Mouse (Mus musculus): ENCODE measurements around the gene Cd59b.
A peak's percentile ranks its signal among the peaks of the same experiment; 100 is the strongest.
"Not testable (repeated sequence)": the region's sequence is repeated elsewhere in the genome, so short reads cannot be mapped to it uniquely, and the experiment has no call there.

Gene Cd59b

DNA sequence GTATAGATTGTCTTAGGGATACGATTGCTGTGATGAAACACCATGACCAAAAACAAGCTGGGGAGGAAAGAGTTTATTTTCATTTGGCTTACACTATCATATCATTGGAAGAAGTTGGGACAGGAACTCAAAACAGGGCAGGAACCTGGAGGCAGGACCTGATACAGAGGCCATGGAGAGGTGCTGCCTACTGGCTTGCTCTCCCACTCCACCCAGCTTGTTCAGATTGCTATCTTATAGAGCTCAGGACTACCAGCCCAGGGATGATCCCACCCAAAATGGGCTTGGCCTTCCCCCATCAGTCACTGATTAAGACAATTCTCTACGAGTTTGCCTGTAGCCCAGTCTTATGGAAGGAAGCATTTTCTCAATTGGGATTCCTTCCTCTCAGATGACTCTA, 5.5 kb upstream of the Cd59b start:
- DNase-seq (ENCODE audit: low spot score in 2 of 2): no peak

DNA sequence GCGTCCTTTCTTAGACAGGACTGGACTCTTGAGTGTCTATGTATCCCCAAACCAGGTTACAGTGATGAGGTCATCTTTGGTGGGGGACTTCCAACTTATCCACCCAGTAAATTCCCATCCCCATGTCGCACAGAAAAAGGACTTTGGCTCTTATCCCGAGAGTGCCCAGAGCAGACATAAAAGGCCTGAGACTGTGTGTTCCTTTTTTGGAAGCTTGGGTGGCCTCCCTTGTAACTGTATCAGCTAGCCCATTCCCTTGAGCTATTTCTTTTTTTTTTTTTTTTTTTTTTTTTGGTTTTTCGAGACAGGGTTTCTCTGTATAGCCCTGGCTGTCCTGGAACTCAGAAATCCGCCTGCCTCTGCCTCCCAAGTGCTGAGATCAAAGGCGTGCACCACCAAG, 4.1 kb upstream of the Cd59b start, which contains the start of gene Gm10912:
Gm10912 (plus strand) TSS at position 301 of the 400 bp plus-strand sequence.
- not testable (repeated sequence) for DNase-seq (ENCODE audit: low spot score in 2 of 2)

DNA sequence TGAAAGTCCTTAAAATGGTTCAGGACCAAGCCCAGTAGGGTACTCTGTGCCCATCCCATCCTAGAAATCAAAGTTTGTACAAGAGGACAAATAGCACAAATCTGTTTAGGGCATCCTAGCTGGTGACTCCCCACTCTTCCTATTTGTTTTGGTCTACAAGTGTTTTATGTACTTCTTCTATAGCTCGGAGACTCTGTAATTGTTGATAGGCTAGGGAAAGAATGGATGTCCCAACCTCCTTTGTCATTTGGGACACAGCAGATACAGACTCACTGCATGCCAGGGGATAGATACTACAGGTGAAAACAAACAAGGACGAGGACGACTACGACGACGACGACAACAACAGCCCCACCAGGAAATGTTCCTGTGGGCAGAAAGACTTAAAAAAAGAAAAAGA, 1.2 kb upstream of the Cd59b start, which contains the start of gene Gm10799:
Gm10799 (minus strand) TSS at position 101 of the 400 bp plus-strand sequence.
- not testable (repeated sequence) for DNase-seq (ENCODE audit: low spot score in 2 of 2)

DNA sequence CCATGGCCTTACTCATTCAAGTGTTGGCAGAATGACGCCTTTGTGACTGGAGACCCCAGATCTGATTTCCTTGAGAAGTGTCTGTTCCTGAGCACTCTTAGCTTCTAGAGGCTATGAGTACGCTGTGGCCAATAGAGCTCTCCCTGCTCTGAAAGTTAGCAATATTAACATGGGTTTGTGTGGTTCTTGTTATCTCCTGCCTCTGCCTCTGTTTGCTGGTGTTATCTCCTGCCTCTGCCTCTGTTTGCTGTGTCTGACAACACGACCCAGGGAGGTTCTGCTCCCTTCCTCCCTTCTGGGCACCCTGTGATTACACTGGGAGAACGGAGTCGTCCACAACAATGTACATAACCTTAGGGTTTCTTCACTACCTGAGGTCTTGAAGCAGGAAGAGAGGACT, 8.6 kb downstream of the Cd59b start:
- not testable (repeated sequence) for DNase-seq (ENCODE audit: low spot score in 2 of 2)

DNA sequence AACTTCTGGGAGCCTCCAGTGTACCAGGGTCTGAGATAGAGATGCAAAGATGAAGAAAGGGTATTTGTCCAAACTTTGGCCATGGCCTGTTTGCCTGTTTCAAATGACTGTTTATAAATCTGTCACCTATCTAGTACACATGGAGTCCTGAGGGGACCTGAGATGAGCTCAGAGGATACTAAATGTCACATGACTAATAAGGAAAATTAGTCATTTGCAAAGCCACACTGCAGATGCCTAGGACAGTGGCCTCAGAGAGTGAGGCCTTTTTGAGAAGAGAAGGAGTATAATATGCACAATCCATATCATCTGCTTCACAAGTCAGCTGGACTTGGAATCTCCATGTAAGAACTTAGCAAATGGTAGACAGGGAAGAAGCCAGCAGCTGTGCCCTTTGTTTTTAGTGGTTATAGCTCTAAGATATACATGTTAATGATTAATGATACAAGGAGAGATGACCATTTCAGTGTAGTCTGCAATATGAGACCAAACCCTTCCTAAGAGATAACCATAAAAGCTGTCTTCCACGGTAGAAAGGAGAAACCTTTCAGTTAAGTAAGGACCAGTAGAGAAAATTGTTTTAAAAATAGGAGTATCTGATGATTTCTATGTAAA, 11.9 kb downstream of the Cd59b start:
- not testable (repeated sequence) for DNase-seq (ENCODE audit: low spot score in 2 of 2)

DNA sequence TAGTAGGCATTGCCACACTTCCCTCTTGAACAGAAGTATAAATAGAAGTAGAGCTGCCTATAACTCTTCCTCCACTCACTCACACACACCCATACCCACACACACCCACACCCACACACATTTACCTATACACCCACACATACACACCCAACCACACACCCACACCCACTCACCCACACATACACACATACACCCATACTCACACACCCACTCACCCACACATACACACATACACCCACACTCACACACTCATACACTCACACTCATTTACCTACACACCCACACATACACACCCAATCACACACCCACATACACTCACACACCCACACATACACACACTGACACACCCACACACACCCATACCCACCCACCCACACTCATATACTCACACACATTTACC, 12.8 kb downstream of the Cd59b start:
- no peak for DNase-seq (ENCODE audit: low spot score in 2 of 2)

DNA sequence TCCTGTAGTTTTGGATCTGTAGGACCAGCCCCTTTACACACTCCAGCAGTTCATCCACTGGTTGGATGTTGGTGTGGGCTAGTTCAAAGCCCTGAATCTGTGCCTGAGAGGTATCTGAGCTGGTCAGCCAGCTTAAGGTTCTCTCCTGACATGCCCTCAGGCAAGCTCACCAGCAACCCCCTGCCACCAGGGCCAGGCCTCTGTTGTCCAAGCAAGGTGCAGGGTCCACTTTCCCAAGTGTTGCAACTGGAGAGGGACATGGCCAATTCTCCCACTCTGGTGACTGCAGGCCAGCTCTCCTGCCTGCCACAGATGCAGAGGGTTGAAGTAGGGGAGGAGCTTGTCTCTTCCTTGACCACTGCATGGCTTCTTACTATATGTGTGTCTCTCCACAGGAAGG, 14.4 kb downstream of the Cd59b start:
- not testable (repeated sequence) for DNase-seq (ENCODE audit: low spot score in 2 of 2)

DNA sequence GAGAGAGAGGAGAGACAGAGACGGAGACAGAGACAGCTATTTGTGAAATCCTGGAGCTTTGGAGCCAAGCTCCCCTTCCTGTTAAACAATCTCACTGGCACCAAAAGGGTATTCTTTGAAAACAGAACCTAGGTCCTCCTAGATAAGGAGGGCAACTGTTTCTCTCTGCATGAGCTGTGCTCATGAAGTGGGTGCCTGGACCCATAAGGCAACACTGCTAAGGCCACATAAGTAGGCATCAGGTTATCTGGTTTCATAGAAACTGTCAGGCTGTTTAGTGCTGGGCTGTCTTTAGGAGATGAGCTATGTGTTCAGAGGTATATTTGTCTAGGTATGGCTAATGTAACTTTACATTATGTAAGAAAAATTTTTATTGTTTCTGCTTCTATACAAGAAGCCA, 17.9 kb downstream of the Cd59b start:
- not testable (repeated sequence) for DNase-seq (ENCODE audit: low spot score in 2 of 2)

DNA sequence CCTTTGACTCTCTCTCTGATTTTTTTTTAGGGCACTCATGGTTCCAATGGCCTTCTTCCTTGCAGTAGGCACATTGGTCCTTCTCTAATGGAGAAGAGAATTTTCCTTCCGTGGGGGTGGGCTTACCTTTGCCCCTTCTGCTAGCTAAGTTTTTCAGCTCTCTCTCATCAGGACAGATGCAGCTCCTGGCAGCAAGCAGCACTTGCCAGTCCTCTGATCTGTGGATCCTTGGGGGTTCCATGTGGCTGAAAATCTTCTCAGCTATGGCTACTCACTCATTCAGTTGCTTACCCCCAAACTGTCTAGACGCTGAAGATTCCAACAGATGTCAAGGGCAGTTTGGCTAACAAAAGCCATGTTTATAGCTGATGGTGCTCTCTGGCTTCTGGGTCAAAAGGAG, 23.7 kb downstream of the Cd59b start:
- DNase-seq (ENCODE audit: low spot score in 2 of 2): no peak

DNA sequence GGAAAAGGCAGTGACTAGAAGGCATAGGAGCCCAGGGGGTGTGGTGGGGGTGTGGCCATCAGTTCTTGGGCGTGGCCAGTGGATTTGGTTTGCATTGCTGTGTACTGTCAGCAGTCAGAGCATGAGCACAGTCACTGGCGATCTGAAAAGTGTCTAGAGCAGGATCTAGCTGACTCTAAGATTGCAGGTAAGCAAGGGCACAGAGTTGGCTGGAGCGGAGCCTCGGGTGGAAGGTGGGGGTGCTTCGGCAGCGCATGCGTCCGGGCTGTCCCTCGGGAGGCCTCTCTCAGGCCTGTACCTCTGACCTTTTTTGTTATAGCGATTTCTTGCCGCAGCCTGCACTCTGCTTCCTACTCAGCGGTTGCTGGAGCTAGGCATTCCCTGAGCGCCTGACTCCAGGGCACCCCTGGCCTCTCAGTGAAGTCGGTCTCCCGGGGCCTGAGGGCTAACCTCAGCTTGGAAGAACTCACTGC, 26.1 kb downstream of the Cd59b start, which contains the start of gene Cd59a:
Cd59a (plus strand) TSS at position 61 of the 473 bp plus-strand sequence.
- DNase-seq (ENCODE audit: low spot score in 2 of 2): peak; percentile 18 to 35

DNA sequence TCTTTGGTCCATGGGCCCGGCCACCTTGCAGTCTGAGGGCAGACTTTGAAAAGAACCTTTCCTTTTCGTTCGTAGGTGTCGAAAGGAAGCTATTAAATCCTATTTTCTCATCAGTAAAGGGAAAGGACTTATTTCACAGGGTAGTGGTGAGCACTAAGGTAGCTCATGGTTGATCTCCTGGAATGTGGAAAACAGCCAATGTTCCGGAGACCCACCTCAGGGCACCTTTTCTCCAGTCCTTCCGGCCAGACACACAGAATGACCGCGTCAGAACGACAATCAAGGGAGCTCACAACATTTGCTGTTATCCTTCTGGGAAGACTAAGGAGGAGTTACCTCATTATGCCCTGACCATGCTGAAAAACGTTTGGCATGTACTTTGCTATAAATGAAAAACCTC, 26.6 kb downstream of the Cd59b start:
- DNase-seq (ENCODE audit: low spot score in 2 of 2): no peak

DNA sequence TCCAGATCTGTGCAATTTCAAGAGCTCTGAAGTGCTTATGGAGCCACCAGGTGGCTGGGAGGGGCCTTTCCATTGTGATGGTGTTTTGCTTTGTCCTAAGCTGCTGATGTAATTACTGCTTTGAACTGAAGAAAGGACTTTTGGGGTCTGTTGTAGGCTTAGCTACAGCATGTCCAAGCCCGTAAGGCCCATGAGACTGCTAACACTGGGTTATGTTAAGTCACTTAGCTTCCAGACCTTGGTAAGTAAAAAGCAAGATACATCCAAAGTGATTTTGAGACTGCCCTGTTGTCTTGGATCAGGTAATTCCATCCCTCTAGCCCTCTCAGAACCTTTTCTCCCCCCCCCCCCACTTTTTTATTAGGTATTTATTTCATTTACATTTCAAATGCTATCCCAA, 27.1 kb downstream of the Cd59b start:
- not testable (repeated sequence) for DNase-seq (ENCODE audit: low spot score in 2 of 2)

DNA sequence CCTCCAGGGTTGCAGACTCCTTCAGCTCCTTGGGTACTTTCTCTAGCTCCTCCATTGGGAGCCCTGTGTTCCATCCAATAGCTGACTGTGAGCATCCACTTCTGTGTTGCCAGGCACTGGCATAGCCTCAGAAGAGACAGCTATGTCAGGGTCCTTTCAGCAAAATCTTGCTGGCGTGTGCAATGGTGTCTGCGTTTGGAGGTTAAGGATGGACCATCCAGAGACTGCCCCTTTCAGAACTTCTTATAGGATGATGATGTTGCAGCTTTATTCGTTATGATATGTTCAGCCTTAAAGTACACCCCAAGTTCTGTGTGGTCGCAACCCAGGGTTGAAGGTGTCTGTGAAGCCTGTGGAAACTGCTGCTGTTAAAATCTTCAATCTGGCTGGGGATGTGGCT, 27.7 kb downstream of the Cd59b start:
- not testable (repeated sequence) for DNase-seq (ENCODE audit: low spot score in 2 of 2)

DNA sequence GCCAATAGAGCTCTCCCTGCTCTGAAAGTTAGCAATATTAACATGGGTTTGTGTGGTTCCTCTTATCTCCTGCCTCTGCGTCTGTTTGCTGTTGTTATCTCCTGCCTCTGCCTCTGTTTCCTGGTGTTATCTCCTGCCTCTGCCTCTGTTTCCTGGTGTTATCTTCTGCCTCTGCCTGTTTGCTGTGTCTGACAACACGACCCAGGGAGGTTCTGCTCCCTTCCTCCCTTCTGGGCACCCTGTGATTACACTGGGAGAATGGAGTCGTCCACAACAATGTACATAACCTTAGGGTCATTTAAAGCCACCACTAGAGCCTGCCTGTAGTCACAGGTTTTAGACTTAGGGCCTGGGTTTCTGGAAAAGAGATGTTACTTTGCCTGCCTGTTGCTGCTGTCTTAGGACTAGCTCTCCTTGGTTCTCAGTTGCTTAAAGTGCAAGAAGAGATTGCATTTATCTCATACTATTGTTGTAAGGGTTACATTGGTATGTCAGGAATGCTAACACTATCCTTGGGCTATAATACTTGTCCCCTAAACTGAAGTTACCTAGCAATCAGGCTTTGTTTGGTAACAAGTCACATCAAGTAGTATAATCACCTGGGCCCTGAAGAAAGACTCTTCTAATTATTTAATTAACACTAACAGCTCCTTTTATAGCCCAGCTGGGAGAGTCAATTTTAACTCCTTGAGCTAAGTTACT, 29.0 kb downstream of the Cd59b start:
- DNase-seq (ENCODE audit: low spot score in 2 of 2): no peak

DNA sequence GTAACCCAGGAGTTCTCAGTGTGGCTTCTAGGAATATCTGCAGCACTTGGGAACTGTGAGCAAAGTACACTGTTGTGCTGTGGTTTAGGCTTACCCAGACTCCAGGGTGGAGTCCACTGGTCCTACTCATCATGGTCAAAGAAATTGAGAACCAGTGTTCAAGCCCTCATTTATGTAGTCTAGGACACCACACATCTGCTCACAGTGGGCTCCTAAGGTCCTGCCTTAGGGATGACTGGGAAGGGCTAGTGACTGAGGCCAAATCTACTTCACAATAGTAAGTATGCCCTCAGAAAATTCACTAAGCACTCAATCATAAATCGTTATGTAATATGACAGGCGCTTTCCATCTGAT, 29.6 kb downstream of the Cd59b start:
- no peak for DNase-seq (ENCODE audit: low spot score in 2 of 2)

DNA sequence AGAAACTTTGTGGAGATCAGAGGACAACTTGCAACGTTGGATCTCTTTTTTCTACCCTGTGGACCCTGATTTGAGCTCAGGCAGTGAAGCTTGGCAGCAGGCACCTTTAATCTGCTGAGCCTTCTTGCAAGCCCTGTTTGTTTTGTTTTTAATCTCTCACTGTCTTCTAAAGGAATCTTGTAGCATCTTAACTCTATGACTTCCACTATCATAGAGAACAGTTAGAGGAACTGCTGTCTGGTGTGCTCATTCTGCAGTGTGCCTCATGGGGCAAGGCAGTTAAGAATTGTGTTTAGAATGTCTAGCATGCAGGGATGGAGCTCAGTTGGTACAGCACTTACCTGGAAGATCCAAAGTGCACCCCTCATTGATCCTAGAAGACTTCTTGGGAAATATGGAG, 30.3 kb downstream of the Cd59b start:
- no peak for DNase-seq (ENCODE audit: low spot score in 2 of 2)

DNA sequence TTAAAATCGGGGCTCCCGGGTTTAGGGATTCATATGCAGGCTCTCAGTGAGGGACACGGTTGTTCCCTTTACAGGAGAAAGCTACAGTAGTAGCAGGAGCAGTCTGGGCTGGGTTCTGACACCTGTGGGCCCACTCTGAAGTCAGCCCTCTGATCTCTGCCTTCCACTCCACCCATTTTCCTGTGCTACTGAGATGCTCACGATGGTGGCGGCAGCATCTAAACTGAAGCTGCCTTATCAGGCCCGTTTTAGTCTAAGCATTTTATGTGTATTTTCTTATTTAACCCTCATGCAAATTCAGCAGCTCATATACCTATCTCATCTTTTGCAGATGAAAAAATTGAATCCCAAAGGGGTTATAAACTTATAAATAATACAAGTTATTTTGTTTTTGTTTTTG, 35.2 kb downstream of the Cd59b start:
- no peak for DNase-seq (ENCODE audit: low spot score in 2 of 2)

DNA sequence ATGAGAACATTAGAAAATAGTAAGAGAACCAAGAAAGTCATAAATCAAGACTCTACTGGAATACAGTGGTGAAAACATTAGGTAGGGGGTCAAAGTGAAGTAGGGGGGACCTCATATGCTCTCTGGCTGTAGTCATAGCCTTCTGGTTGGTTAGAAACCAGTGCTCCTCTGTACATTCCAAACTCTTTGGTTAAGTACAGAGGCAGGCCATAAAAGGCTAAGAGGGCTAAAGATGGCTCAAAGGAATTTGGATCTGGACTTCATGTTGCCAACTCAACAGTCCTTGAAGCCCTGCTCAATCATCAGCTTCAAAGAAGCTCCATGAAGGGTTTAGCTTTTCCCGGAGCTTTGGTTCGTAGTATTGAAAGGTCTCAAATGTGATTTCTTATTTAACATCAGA, 39.4 kb downstream of the Cd59b start:
- not testable (repeated sequence) for DNase-seq (ENCODE audit: low spot score in 2 of 2)

DNA sequence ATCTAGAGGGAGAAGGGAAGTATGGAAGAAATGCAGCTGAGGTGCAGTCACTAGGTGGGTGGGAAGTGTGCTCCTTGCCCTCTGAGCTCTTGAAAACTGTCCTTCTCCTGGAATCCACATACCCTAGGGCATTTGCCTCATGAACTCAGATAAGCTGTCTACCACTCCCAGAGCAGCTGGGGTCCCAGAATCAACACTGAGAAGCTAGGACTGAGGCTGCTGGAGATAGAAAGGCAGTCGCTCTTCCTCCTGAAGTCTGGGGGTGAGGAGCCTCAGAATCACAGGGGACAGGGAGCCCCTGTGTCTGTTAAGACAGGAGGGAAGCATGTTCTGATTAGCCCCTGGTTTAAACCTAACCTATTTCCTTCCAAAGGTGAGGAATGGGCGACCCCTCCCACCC, 39.9 kb downstream of the Cd59b start:
- no peak for DNase-seq (ENCODE audit: low spot score in 2 of 2)

DNA sequence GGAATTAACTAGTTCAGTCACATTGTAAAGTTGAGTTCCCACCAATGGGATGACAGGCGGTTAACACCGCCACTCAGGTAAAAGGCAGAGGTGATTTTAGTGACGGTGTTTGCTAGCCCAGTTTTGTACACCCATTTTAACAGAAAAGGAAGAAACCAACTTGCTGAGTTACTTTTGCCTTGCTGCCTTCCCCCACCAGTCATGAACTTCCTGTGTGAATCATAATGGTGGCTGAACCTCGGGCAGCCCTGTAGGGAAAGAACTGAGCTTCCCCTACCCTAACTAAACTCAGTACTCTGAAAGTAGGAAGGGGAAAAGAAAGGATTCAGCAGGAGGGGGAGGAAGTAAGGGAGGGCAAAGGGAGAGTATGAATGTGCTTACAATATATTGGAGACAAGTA, 40.4 kb downstream of the Cd59b start:
- no peak for DNase-seq (ENCODE audit: low spot score in 2 of 2)

DNA sequence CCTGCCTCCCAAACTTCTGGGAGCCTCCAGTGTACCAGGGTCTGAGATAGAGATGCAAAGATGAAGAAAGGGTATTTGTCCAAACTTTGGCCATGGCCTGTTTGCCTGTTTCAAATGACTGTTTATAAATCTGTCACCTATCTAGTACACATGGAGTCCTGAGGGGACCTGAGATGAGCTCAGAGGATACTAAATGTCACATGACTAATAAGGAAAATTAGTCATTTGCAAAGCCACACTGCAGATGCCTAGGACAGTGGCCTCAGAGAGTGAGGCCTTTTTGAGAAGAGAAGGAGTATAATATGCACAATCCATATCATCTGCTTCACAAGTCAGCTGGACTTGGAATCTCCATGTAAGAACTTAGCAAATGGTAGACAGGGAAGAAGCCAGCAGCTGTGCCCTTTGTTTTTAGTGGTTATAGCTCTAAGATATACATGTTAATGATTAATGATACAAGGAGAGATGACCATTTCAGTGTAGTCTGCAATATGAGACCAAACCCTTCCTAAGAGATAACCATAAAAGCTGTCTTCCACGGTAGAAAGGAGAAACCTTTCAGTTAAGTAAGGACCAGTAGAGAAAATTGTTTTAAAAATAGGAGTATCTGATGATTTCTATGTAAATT, 41.6 kb downstream of the Cd59b start:
- not testable (repeated sequence) for DNase-seq (ENCODE audit: low spot score in 2 of 2)

DNA sequence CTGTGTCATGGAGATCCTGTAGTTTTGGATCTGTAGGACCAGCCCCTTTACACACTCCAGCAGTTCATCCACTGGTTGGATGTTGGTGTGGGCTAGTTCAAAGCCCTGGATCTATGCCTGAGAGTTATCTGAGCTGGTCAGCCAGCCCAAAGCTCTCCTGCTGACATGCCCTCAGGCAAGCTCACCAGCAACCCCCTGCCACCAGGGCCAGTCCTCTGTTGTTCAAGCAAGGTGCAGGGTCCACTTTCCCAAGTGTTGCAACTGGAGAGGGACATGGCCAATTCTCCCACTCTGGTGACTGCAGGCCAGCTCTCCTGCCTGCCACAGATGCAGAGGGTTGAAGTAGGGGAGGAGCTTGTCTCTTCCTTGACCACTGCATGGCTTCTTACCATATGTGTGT, 43.9 kb downstream of the Cd59b start:
- not testable (repeated sequence) for DNase-seq (ENCODE audit: low spot score in 2 of 2)

DNA sequence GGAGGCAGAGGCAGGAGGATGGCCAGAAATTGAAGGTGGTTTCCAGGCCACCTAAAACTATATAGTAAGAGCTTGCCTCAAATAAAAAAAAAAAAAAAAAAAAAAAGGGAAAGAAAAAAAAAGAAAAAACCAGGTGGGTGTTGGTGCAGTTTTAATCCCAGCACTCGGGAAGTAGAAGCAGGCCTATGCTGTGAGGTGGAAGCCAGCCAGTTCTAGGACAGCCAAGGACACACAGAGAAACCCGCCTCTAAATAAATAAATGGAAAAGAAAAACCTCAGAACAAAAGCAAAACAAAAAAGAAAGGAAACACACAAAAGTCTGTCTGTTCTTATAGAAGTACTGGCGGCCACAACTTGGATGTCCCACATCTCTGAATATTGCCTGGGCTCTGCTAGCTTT, 45.2 kb downstream of the Cd59b start:
- no peak for DNase-seq (ENCODE audit: low spot score in 2 of 2)

Measured in frontal cortex, postnatal 10 days (tissue).